Mouse (Mus musculus) stomach, embryonic 15.5 days (tissue): Measurements from ENCODE around the gene Psmb9. TPM values are rescaled to one million over a fixed set of nuclear protein-coding genes. Genes with fewer than 3 reads are reported as not detected.
"Not testable (repeated sequence)": the region's sequence is repeated elsewhere in the genome, so short reads cannot be mapped to it uniquely, and the experiment has no call there.

Experiments
- ATAC-seq: fragments of 200-750 bp; cut with Nextera tagmentation; 2 replicates; pipeline ENCODE4 v1.8.0; 2017; ENCODE audit warnings: low read depth, moderate number of reproducible peaks, moderate TSS enrichment; ENCODE audit not compliant: insufficient read depth, low FRiP score
- H3K27ac ChIP-seq: fragments of 300-500 bp; sonication (generic); 2 replicates; pipeline ENCODE4 v1.5.1; 2015; ENCODE audit warnings: mild to moderate bottlenecking, inconsistent platforms
- H3K27me3 ChIP-seq: fragments of 300-500 bp; sonication (generic); replicated peaks from 2 replicates; pipeline ENCODE4 v1.6.1; 2015; ENCODE audit warnings: inconsistent platforms
- H3K36me3 ChIP-seq: fragments of 300-500 bp; sonication (generic); 2 replicates; pipeline ENCODE4 v1.6.1; 2015; ENCODE audit warnings: inconsistent platforms
- H3K4me1 ChIP-seq: fragments of 300-500 bp; sonication (generic); 2 replicates; pipeline ENCODE4 v1.6.1; 2015; ENCODE audit warnings: inconsistent platforms
- H3K4me2 ChIP-seq: fragments of 300-500 bp; sonication (generic); 2 replicates; pipeline ENCODE4 v1.6.1; 2015; ENCODE audit warnings: mild to moderate bottlenecking, inconsistent platforms
- H3K4me3 ChIP-seq: fragments of 300-500 bp; sonication (generic); replicated peaks from 2 replicates; pipeline ENCODE4 v1.5.1; 2015; ENCODE audit warnings: inconsistent platforms
- H3K9ac ChIP-seq: fragments of 300-500 bp; sonication (generic); 2 replicates; pipeline ENCODE4 v1.6.1; 2015; ENCODE audit warnings: inconsistent platforms
- H3K9me3 ChIP-seq: fragments of 300-500 bp; sonication (generic); 2 replicates; pipeline ENCODE4 v1.6.1; 2016; ENCODE audit warnings: inconsistent platforms
- WGBS: fragments of 180-500 bp; shearing (Covaris S2); methylation state at CpG from one replicate; pipeline ENCODE4 v1.1.7; 2015; 5-methylcytosine and 5-hydroxymethylcytosine counted together
- polyA plus RNA-seq: library from polyadenylated mRNA; unstranded; fragments of >200 nt; fragmentation: Nextera tagmentation; extraction: Ambion mirVana; gene quantifications from 2 replicates; pipeline ENCODE4 v1.2.1, GENCODE M21; 2015

Psmb9 gene
- 7.9 and 8.1 TPM in 2 replicates for polyA plus RNA-seq

- H3K4me1 ChIP-seq: peaks cover 16% of the 10 kb centered on the region
- H3K9ac ChIP-seq: peak within 1 kb of the TSS; percentile 56
- peak within 1 kb of the TSS; percentile 98 for H3K4me2 ChIP-seq
- H3K9me3 ChIP-seq: no peaks in the 10 kb centered on the region
- under 1% methylated on average over 46 of the region's 46 CpGs for WGBS
- H3K27me3 ChIP-seq: peaks cover 17% of the 10 kb centered on the region
- H3K27ac ChIP-seq: peak within 1 kb of the TSS; percentile 87
- H3K4me3 ChIP-seq: peak within 1 kb of the TSS; percentile 54
- no peaks in the 10 kb centered on the region for H3K36me3 ChIP-seq
- ATAC-seq: peak; percentile 95
These were observed at the start of gene Psmb9, which contains the start of gene Tap1 for GRCm38 (mm10) chr17:34187261-34187916. Gene Psmb9 (minus strand): TSS chr17:34187764. Gene Tap1 (plus strand): TSS chr17:34187553.

GRCm38 (mm10) chr17:34236691-34237090, 49.1 kb upstream of the Psmb9 start:
- Histone ChIP-seq H3K4me1 (no peaks in the 10 kb centered on the region), H3K9me3 (no peaks in the 10 kb centered on the region), H3K36me3 (no peaks in the 10 kb centered on the region), H3K4me2 (no peak overlapping the region), H3K4me3 (no peak overlapping the region), H3K9ac (no peak overlapping the region), H3K27me3 (no peaks in the 10 kb centered on the region), H3K27ac (no peak overlapping the region)
- WGBS: 72% methylated on average over 5 of the region's 5 CpGs
- no peak for ATAC-seq

- H3K27ac ChIP-seq: no peak overlapping the region
- no peak overlapping the region for H3K9ac ChIP-seq
- 42% methylated on average over 9 of the region's 9 CpGs for WGBS
- ATAC-seq: 0 out of 2 replicates have a peak, but pooled peaks have one; percentile 14
- H3K27me3 ChIP-seq: no peaks in the 10 kb centered on the region
- H3K4me3 ChIP-seq: no peak overlapping the region
- no peaks in the 10 kb centered on the region for H3K36me3 ChIP-seq
- no peak overlapping the region for H3K4me2 ChIP-seq
- H3K4me1 ChIP-seq: no peaks in the 10 kb centered on the region
- no peaks in the 10 kb centered on the region for H3K9me3 ChIP-seq
These were observed 47.4 kb upstream of the Psmb9 start for GRCm38 (mm10) chr17:34234926-34235325.

- H3K9ac ChIP-seq, ATAC-seq, H3K4me1 ChIP-seq, H3K27ac ChIP-seq, H3K4me2 ChIP-seq, H3K27me3 ChIP-seq, H3K9me3 ChIP-seq, H3K4me3 ChIP-seq, H3K36me3 ChIP-seq: not testable (repeated sequence)
- WGBS: 90% methylated on average over 7 of the region's 7 CpGs
These were observed 44.5 kb upstream of the Psmb9 start for GRCm38 (mm10) chr17:34232021-34232420.

- 94% methylated on average over 9 of the region's 9 CpGs for WGBS
- not testable (repeated sequence) for H3K27ac ChIP-seq, H3K9me3 ChIP-seq, H3K9ac ChIP-seq, H3K36me3 ChIP-seq, H3K4me1 ChIP-seq, ATAC-seq, H3K4me3 ChIP-seq, H3K4me2 ChIP-seq, H3K27me3 ChIP-seq
These were observed 43.4 kb upstream of the Psmb9 start for GRCm38 (mm10) chr17:34230971-34231370.

- H3K4me2 ChIP-seq: not testable (repeated sequence)
These were observed 38.3 kb upstream of the Psmb9 start for GRCm38 (mm10) chr17:34225911-34226310.

GRCm38 (mm10) chr17:34225426-34225825, 37.9 kb upstream of the Psmb9 start:
- H3K27me3 ChIP-seq: no peaks in the 10 kb centered on the region
- no peaks in the 10 kb centered on the region for H3K36me3 ChIP-seq
- H3K4me1 ChIP-seq: no peaks in the 10 kb centered on the region
- H3K9ac ChIP-seq: no peak overlapping the region
- no peak overlapping the region for H3K4me2 ChIP-seq
- no peak overlapping the region for H3K27ac ChIP-seq
- WGBS: 95% methylated on average over 8 of the region's 8 CpGs
- no peak for ATAC-seq
- no peak overlapping the region for H3K4me3 ChIP-seq
- no peaks in the 10 kb centered on the region for H3K9me3 ChIP-seq

More at GRCm38 (mm10) chr17:34225911-34226310, 38.3 kb upstream of the Psmb9 start:
- not testable (repeated sequence) for H3K9me3 ChIP-seq, H3K36me3 ChIP-seq, H3K4me3 ChIP-seq, H3K9ac ChIP-seq, H3K4me1 ChIP-seq, H3K27ac ChIP-seq, ATAC-seq, H3K27me3 ChIP-seq
- WGBS: 94% methylated on average over 16 of the region's 23 CpGs

- no peak for ATAC-seq
- WGBS: 89% methylated on average over 3 of the region's 3 CpGs
- no peak overlapping the region for H3K4me3 ChIP-seq
These were observed 37.3 kb upstream of the Psmb9 start for GRCm38 (mm10) chr17:34224816-34225215.

GRCm38 (mm10) chr17:34220401-34220800, 32.8 kb upstream of the Psmb9 start:
- not testable (repeated sequence) for H3K27ac ChIP-seq, ATAC-seq, H3K9me3 ChIP-seq

More at GRCm38 (mm10) chr17:34224816-34225215, 37.3 kb upstream of the Psmb9 start:
- H3K27ac ChIP-seq: no peak overlapping the region
- no peaks in the 10 kb centered on the region for H3K27me3 ChIP-seq
- H3K4me2 ChIP-seq: no peak overlapping the region
- H3K36me3 ChIP-seq: no peaks in the 10 kb centered on the region
- H3K9ac ChIP-seq: no peak overlapping the region
- no peaks in the 10 kb centered on the region for H3K4me1 ChIP-seq
- no peaks in the 10 kb centered on the region for H3K9me3 ChIP-seq

GRCm38 (mm10) chr17:34219801-34220200, 32.2 kb upstream of the Psmb9 start:
- H3K36me3 ChIP-seq, H3K4me2 ChIP-seq, H3K27me3 ChIP-seq, H3K4me1 ChIP-seq, H3K9ac ChIP-seq, H3K27ac ChIP-seq, ATAC-seq, H3K9me3 ChIP-seq, H3K4me3 ChIP-seq: not testable (repeated sequence)
- 94% methylated on average over 4 of the region's 7 CpGs for WGBS

More at GRCm38 (mm10) chr17:34220401-34220800, 32.8 kb upstream of the Psmb9 start:
- H3K4me1 ChIP-seq, H3K27me3 ChIP-seq, H3K36me3 ChIP-seq, H3K4me3 ChIP-seq, H3K9ac ChIP-seq, H3K4me2 ChIP-seq: not testable (repeated sequence)
- 98% methylated on average over 6 of the region's 16 CpGs for WGBS

- H3K4me3 ChIP-seq, ATAC-seq, H3K36me3 ChIP-seq, H3K9ac ChIP-seq, H3K4me1 ChIP-seq, H3K27ac ChIP-seq, H3K4me2 ChIP-seq, H3K27me3 ChIP-seq, H3K9me3 ChIP-seq: not testable (repeated sequence)
- 90% methylated on average over 9 of the region's 11 CpGs for WGBS
These were observed 31.5 kb upstream of the Psmb9 start for GRCm38 (mm10) chr17:34219096-34219495.

- 85% methylated on average over 11 of the region's 11 CpGs for WGBS
- H3K27me3 ChIP-seq: peaks cover 14% of the 10 kb centered on the region; the same call in 1 of the 2 replicates
- no peak overlapping the region for H3K27ac ChIP-seq
- ATAC-seq: no peak; the same call in 1 of the 2 replicates
- H3K9ac ChIP-seq: no peak overlapping the region
- no peak overlapping the region for H3K4me3 ChIP-seq
- H3K4me2 ChIP-seq: no peak overlapping the region
- no peaks in the 10 kb centered on the region for H3K4me1 ChIP-seq
- no peaks in the 10 kb centered on the region for H3K9me3 ChIP-seq
- H3K36me3 ChIP-seq: no peaks in the 10 kb centered on the region
These were observed 31.1 kb upstream of the Psmb9 start for GRCm38 (mm10) chr17:34218675-34219074.
